Mouse (Mus musculus) 3134 (cell line): ENCODE data around the gene Scgb1b20.
"Not testable (repeated sequence)": the region's sequence is repeated elsewhere in the genome, so short reads cannot be mapped to it uniquely, and the experiment has no call there.

ENCODE experiments used
- DNase-seq: peaks from one replicate; pipeline ENCODE4 v3.0.0-alpha.2; 2011; ENCODE audit warnings: low spot score; ENCODE audit not compliant: insufficient read length; ENCODE audit errors: extremely low read depth

The Scgb1b20 gene

GRCm38 (mm10) chr7:33372934-33373333 is at the start of gene Scgb1b20:
TSS of gene Scgb1b20 (plus strand) at chr7:33373234.
- DNase-seq: not testable (repeated sequence)

DNA sequence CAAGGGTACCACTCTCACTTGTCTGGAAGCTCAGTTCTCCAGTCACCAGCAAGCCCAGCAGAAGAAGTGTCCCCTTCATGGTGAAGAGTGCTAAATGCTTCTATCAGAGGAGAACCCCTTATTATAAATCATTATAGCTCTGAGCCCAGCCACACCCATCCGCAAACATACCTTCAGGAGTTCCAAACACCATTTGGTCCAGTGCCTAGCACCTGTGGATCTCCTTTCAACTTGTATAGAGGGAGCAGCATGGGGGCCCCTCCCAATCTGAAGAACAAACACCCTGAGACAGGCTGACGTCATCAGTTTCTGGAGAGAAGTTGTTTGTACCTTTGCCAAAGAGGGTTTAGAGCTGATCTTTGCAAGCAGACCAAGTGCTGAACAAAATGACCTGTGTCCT is 6.8 kb upstream of the Scgb1b20 start, which contains the start of gene Scgb2b20:
Gene Scgb2b20 (minus strand): TSS at position 101 of the 400 bp plus-strand sequence.
- DNase-seq: not testable (repeated sequence)

DNA sequence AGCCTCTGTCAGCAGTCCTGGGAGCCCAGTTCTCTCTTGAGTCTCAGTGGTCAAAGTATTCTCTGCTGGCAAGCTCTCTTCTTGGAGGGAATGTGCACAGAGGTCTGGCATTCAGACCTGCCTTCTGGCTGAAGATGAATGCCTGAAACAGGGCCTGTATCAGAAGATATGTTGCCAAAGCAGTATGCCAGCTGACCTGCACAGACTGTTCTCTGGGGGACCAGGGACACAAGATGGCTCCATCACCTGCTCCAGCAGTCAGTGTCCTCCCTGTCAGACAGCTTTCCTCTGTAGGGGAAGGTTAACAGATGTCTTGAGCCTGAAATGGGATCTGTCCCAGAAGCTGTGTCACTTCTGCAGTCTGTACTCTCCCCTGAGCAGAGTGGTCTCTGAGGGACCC is 26.7 kb downstream of the Scgb1b20 start:
- not testable (repeated sequence) for DNase-seq

- DNase-seq: no peak
Observed at GRCm38 (mm10) chr7:33401650-33402049, 28.6 kb downstream of the Scgb1b20 start.

DNA sequence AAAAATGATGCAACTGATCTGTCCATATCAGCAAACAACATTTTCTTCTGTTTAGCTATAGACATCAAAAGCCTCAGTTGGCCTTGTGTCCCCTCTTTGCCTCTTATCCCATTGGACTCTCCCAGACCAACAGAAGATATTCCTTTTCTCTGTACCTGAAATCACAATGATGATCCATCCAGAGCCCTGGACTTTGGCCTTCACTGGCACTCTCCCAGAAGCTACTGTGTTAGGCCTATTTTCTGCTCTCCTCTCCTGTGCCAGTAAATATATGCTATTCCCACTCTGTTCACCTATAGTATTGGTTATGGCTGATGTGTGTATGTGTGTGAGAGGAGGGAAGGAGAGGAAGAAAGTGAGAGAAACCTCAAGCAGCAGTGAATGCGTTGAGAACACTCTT is 36.6 kb downstream of the Scgb1b20 start:
- not testable (repeated sequence) for DNase-seq
